Mouse (Mus musculus) C2C12 (cell line): ENCODE results near the gene Crtam.

ENCODE experiments used
- CEBPB ChIP-seq: IDR thresholded peaks from one replicate; pipeline ENCODE4 v1.6.1; 2011; ENCODE audit warnings: low read depth, mild to moderate bottlenecking, control low read depth, moderate library complexity
- CTCF ChIP-seq: IDR thresholded peaks from one replicate; pipeline ENCODE4 v1.5.1; 2011; ENCODE audit not compliant: control insufficient read depth, insufficient read depth, insufficient read length
- MYOD1 ChIP-seq: IDR thresholded peaks from one replicate; pipeline ENCODE4 v1.6.1; 2011; ENCODE audit warnings: low read depth; ENCODE audit not compliant: control insufficient read depth, insufficient read length
- MYOG ChIP-seq: IDR thresholded peaks from one replicate; pipeline ENCODE4 v1.6.1; 2011; ENCODE audit not compliant: control insufficient read depth, insufficient read length; ENCODE audit errors: extremely low read depth

DNA sequence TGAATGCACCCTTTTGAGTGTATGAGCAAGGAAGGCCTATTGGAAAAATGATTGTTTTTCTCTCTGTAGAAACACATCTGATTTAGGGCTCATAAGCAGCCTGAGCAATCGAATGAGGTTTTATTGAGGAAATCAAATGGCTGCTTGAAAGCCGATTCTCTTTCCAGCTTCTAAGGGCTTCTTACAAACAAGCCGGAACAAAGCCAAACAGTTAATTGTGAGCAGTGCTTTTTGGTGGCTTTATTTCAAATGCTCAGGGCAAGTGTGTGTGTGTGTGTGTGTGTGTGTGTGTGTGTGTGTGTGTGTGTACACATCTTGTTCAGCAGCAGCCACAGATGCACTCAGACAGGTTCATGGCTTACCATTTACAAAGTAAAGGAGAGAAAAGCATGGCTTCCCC lies 43.0 kb downstream of the Crtam start:
- no peak for TF ChIP-seq CTCF
- TF ChIP-seq MYOG, result no peak
- TF ChIP-seq CEBPB, result no peak
- no peak for TF ChIP-seq MYOD1
